Mouse (Mus musculus) limb, embryonic 13.5 days (tissue): ENCODE results near the gene Taf5l. TPM values are rescaled to one million over a fixed set of nuclear protein-coding genes. Genes with fewer than 3 reads are reported as not detected.
"Not testable (repeated sequence)": the region's sequence is repeated elsewhere in the genome, so short reads cannot be mapped to it uniquely, and the experiment has no call there.

ENCODE experiments used
- ATAC-seq: fragments of 200-750 bp; cut with Nextera tagmentation; 2 replicates; pipeline ENCODE4 v1.8.0; 2017; ENCODE audit warnings: low read depth, moderate number of reproducible peaks, moderate TSS enrichment; ENCODE audit not compliant: low FRiP score
- H3K27ac ChIP-seq: fragments of 300-500 bp; sonication (generic); 2 replicates; pipeline ENCODE4 v1.5.1; 2015; ENCODE audit warnings: inconsistent platforms, mild to moderate bottlenecking, moderate library complexity
- H3K27me3 ChIP-seq: fragments of 300-500 bp; sonication (generic); 2 replicates; pipeline ENCODE4 v1.6.1; 2015; ENCODE audit warnings: mild to moderate bottlenecking, inconsistent platforms
- H3K36me3 ChIP-seq: fragments of 300-500 bp; sonication (generic); 2 replicates; pipeline ENCODE4 v1.6.1; 2015; ENCODE audit warnings: inconsistent platforms, mild to moderate bottlenecking, moderate library complexity
- H3K4me1 ChIP-seq: fragments of 300-500 bp; sonication (generic); 2 replicates; pipeline ENCODE4 v1.6.1; 2015; ENCODE audit warnings: inconsistent platforms
- H3K4me2 ChIP-seq: fragments of 300-500 bp; sonication (generic); replicated peaks from 2 replicates; pipeline ENCODE4 v1.6.1; 2015; ENCODE audit warnings: inconsistent platforms, mild to moderate bottlenecking, moderate library complexity
- H3K4me3 ChIP-seq: fragments of 300-500 bp; sonication (generic); 2 replicates; pipeline ENCODE4 v1.5.1; 2015; ENCODE audit warnings: moderate library complexity, mild to moderate bottlenecking, inconsistent platforms
- H3K9ac ChIP-seq: fragments of 300-500 bp; sonication (generic); 2 replicates; pipeline ENCODE4 v1.6.1; 2015; ENCODE audit warnings: mild to moderate bottlenecking, inconsistent platforms
- H3K9me3 ChIP-seq: fragments of 300-500 bp; sonication (generic); 2 replicates; pipeline ENCODE4 v1.6.1; 2016; ENCODE audit warnings: inconsistent platforms
- WGBS: fragments of 180-500 bp; shearing (Covaris S2); methylation state at CpG from one replicate; pipeline ENCODE4 v1.1.7; 2015; 5-methylcytosine and 5-hydroxymethylcytosine counted together
- polyA plus RNA-seq: library from polyadenylated mRNA; unstranded; fragments of >200 nt; fragmentation: Nextera tagmentation; extraction: Ambion mirVana; gene quantifications from 2 replicates; pipeline ENCODE4 v1.2.1, GENCODE M21; 2015

Taf5l gene
- polyA plus RNA-seq, 1 experiment from 2014 or later = 38.7 TPM

DNA sequence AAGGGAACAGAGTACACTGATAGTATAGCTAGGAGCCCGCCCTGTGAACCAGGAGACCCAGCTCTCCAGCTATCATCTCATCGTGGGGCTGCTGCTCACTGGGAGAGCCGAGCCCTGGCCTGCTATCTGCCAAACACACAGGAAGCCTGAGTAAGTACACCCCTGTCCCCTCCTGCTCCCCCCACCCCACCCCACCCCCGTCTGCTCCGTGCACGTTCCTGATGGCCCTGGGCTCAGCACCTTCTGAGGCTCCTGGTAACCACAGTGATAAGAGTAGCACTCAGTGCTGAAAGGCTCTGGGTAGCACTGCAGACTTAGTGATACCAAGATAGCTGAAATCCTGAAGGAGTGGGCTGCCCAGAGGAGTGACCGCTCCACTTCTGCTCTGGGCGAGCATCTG lies 42.3 kb downstream of the Taf5l start:
- Histone ChIP-seq H3K4me2 (no peak overlapping the region), H3K27me3 (no peaks in the 10 kb centered on the region), H3K4me1 (peaks cover 19% of the 10 kb centered on the region), H3K9ac (no peak overlapping the region), H3K9me3 (no peaks in the 10 kb centered on the region), H3K27ac (no peak overlapping the region), H3K36me3 (no peaks in the 10 kb centered on the region), H3K4me3 (no peak overlapping the region)
- 69% methylated on average over 8 of the region's 8 CpGs for WGBS
- ATAC-seq = no peak

GRCm38 (mm10) chr8:123978166-123978838 lies 42.9 kb downstream of the Taf5l start:
- Histone ChIP-seq H3K27me3 (no peaks in the 10 kb centered on the region), H3K36me3 (no peaks in the 10 kb centered on the region), H3K9me3 (no peaks in the 10 kb centered on the region), H3K4me2 (no peak overlapping the region; the same call in 1 of the 2 replicates), H3K9ac (no peak overlapping the region), H3K4me1 (peaks cover 17% of the 10 kb centered on the region), H3K27ac (no peak overlapping the region; the same call in 1 of the 2 replicates), H3K4me3 (no peak overlapping the region)
- no peak for ATAC-seq
- WGBS = 63% methylated on average over 14 of the region's 14 CpGs

DNA sequence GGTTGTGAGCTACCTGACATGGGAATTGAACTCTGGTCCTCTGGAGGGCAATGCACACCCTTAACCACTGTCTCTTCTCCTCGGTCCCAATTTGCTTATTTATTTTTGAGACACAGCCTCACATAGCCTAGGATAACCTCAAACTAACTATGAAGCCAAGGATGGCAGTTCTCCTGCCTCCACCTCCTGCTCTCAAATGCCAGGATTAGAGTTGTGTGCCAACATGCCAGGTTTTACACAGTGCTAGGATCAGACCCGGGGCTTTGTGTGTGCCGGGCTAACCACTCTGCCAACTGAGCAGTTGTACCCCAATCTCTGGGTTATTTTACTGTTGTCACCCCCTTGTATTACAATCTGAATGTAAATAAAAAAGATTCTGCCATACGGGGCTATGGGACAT lies 43.7 kb downstream of the Taf5l start:
- Histone ChIP-seq H3K4me2 (no peak overlapping the region), H3K9ac (no peak overlapping the region), H3K4me3 (no peak overlapping the region), H3K27ac (no peak overlapping the region), H3K9me3 (no peaks in the 10 kb centered on the region), H3K4me1 (peaks cover 14% of the 10 kb centered on the region), H3K27me3 (no peaks in the 10 kb centered on the region), H3K36me3 (no peaks in the 10 kb centered on the region)
- WGBS = 90% methylated on average over 4 of the region's 4 CpGs
- no peak for ATAC-seq

DNA sequence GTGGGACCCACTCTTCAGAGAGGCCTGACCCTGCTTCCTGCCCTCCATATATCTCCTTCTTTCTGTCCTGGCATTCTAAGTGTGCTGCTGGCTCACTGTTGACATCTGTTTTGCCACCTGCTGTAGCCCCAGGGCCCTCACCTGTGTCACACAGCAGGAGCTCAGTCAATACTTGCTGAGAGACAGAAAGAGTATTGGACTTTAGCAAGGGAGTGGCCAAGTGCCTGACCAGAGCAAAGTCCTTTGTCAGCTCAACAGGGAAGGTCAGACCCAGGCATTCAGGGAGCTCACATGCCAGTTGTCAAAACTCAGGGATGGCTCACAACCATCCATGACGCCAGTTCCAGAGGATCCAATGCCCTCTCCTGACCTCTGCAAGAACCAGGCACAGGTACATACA lies 47.7 kb downstream of the Taf5l start:
- peaks cover 13% of the 10 kb centered on the region for H3K36me3 ChIP-seq
- no peak for ATAC-seq
- no peak overlapping the region for H3K9ac ChIP-seq
- no peaks in the 10 kb centered on the region for H3K27me3 ChIP-seq
- no peak overlapping the region for H3K27ac ChIP-seq
- no peaks in the 10 kb centered on the region for H3K9me3 ChIP-seq
- WGBS = 68% methylated on average over 1 of the region's 1 CpGs
- H3K4me3 ChIP-seq = no peak overlapping the region
- H3K4me2 ChIP-seq = no peak overlapping the region
- no peaks in the 10 kb centered on the region for H3K4me1 ChIP-seq

- no peak for ATAC-seq
- Histone ChIP-seq H3K4me1 (no peaks in the 10 kb centered on the region), H3K27me3 (no peaks in the 10 kb centered on the region), H3K9ac (no peak overlapping the region), H3K4me2 (no peak overlapping the region), H3K27ac (no peak overlapping the region), H3K4me3 (no peak overlapping the region), H3K36me3 (peaks cover 42% of the 10 kb centered on the region), H3K9me3 (no peaks in the 10 kb centered on the region)
- WGBS = 63% methylated on average over 2 of the region's 2 CpGs
Measured at GRCm38 (mm10) chr8:123966896-123967295, 54.3 kb downstream of the Taf5l start.

GRCm38 (mm10) chr8:123961371-123961770 lies 59.8 kb downstream of the Taf5l start:
- Histone ChIP-seq H3K9ac (no peak overlapping the region), H3K27ac (no peak overlapping the region), H3K4me1 (no peaks in the 10 kb centered on the region), H3K9me3 (no peaks in the 10 kb centered on the region), H3K4me2 (no peak overlapping the region), H3K4me3 (no peak overlapping the region), H3K27me3 (no peaks in the 10 kb centered on the region), H3K36me3 (peaks cover 61% of the 10 kb centered on the region)
- 75% methylated on average over 1 of the region's 1 CpGs for WGBS
- ATAC-seq = no peak

DNA sequence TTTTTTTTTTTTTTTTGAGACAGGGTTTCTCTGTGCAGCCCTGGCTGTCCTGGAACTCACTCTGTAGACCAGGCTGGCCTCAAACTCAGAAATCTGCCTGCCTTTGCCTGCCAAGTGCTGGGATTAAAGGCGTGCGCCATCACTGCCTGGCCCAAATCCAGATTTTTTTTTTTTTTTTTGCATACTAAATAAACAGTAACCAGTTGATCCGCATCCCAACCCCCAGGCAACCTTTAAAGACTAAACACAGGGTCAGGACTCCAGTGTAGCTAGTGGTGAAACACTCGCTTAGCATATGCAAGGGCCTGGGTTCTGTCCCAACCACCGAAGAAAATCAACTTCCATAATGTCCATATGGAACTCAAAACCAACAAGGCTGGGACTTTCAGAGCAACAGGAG lies 60.6 kb downstream of the Taf5l start:
- not testable (repeated sequence) for H3K9ac ChIP-seq, H3K4me3 ChIP-seq, ATAC-seq, H3K27ac ChIP-seq, H3K27me3 ChIP-seq, H3K4me1 ChIP-seq, H3K4me2 ChIP-seq, H3K9me3 ChIP-seq
- 84% methylated on average over 5 of the region's 5 CpGs for WGBS
- peaks cover 57% of the 10 kb centered on the region for H3K36me3 ChIP-seq

GRCm38 (mm10) chr8:123960056-123960455 lies 61.1 kb downstream of the Taf5l start:
- Histone ChIP-seq H3K9me3 (no peaks in the 10 kb centered on the region), H3K27me3 (no peaks in the 10 kb centered on the region), H3K4me3 (no peak overlapping the region), H3K27ac (no peak overlapping the region), H3K4me1 (no peaks in the 10 kb centered on the region), H3K4me2 (no peak overlapping the region), H3K9ac (no peak overlapping the region), H3K36me3 (peaks cover 57% of the 10 kb centered on the region)
- WGBS = 86% methylated on average over 9 of the region's 9 CpGs
- ATAC-seq = no peak

- no peaks in the 10 kb centered on the region for H3K9me3 ChIP-seq
- H3K27ac ChIP-seq = no peak overlapping the region
- no peak overlapping the region for H3K4me2 ChIP-seq
- no peak for ATAC-seq
- peaks cover 57% of the 10 kb centered on the region for H3K36me3 ChIP-seq
- H3K4me1 ChIP-seq = no peaks in the 10 kb centered on the region
- H3K4me3 ChIP-seq = no peak overlapping the region
- H3K27me3 ChIP-seq = no peaks in the 10 kb centered on the region
- 90% methylated on average over 6 of the region's 6 CpGs for WGBS
- no peak overlapping the region for H3K9ac ChIP-seq
Measured at GRCm38 (mm10) chr8:123959473-123959872, 61.7 kb downstream of the Taf5l start.

- WGBS = 81% methylated on average over 17 of the region's 17 CpGs
- H3K4me2 ChIP-seq = no peak overlapping the region
- no peak overlapping the region for H3K27ac ChIP-seq
- H3K9ac ChIP-seq = no peak overlapping the region
- no peaks in the 10 kb centered on the region for H3K27me3 ChIP-seq
- no peak overlapping the region for H3K4me3 ChIP-seq
- no peaks in the 10 kb centered on the region for H3K4me1 ChIP-seq
- no peaks in the 10 kb centered on the region for H3K9me3 ChIP-seq
- ATAC-seq = no peak
- peaks cover 54% of the 10 kb centered on the region for H3K36me3 ChIP-seq
Measured at GRCm38 (mm10) chr8:123958130-123958529, 63.1 kb downstream of the Taf5l start.

DNA sequence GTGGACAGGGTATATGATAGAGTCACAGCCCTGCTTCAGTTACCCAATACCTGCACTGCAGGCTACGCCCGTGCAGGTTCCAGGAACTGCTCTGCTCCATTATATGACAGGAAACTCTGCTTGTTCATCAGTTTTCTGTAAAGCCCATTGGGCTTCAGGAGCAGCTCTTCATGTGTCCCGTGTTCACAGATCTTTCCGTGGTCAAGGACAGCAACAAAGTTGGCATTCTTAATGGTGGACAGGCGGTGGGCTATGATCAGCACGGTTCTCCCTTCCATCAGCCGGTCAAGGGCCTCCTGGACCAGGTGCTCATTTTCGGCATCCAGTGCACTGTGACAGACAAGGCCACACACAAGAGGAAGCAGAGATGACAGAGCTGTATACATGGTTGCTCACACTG lies 67.0 kb downstream of the Taf5l start:
- Histone ChIP-seq H3K27me3 (no peaks in the 10 kb centered on the region), H3K4me1 (peaks cover 8% of the 10 kb centered on the region; the same call in 1 of the 2 replicates), H3K9ac (no peak overlapping the region), H3K36me3 (peaks cover 34% of the 10 kb centered on the region), H3K4me3 (no peak overlapping the region), H3K27ac (no peak overlapping the region), H3K9me3 (no peaks in the 10 kb centered on the region), H3K4me2 (no peak overlapping the region)
- 91% methylated on average over 8 of the region's 8 CpGs for WGBS
- no peak for ATAC-seq

DNA sequence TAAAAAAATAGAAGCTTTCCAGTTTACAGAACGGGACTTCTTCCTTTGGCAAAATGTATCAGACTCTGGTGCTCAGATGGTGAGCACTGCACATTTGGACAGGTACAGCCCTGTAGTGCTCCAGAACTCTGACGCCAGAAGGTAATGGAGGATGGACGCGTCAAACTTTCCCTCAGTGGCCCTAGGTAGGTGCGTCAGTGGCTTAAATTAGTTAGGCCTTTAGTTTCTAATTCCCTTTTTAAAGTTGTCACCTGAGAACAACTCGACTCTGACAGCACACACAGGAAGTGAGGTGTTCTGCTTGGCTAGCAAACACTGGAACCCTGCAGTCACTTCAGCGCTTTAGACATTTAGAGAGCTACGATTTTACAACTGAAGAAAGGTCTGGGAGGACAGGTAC lies 67.5 kb downstream of the Taf5l start:
- ATAC-seq = no peak
- no peaks in the 10 kb centered on the region for H3K27me3 ChIP-seq
- WGBS = 82% methylated on average over 8 of the region's 8 CpGs
- peaks cover 29% of the 10 kb centered on the region for H3K36me3 ChIP-seq
- no peaks in the 10 kb centered on the region for H3K9me3 ChIP-seq
- no peak overlapping the region for H3K4me3 ChIP-seq
- H3K9ac ChIP-seq = no peak overlapping the region
- no peak overlapping the region for H3K27ac ChIP-seq
- no peak overlapping the region for H3K4me2 ChIP-seq
- peaks cover 8% of the 10 kb centered on the region; the same call in 1 of the 2 replicates for H3K4me1 ChIP-seq
